Mouse (Mus musculus) granulocyte monocyte progenitor cell, adult 5-6 weeks (primary cell): ENCODE results near the gene Gm10118. TPM values are rescaled to one million over a fixed set of nuclear protein-coding genes. Genes with fewer than 3 reads are reported as not detected.

ENCODE experiments used
- ATAC-seq: replicated peaks from 2 replicates; pipeline ENCODE4 v1.8.0; 2016; ENCODE audit warnings: mild to moderate bottlenecking, moderate TSS enrichment, inconsistent platforms; ENCODE audit not compliant: poor library complexity, severe bottlenecking
- total RNA-seq, 2 experiments: library from RNA; stranded (forward) in 1 of 2; stranded (reverse) in 1 of 2; fragments of 200-712, 200-1000 nt in 1 of 2; fragments of >200 nt in 1 of 2; fragmentation: Nextera tagmentation in 1 of 2; gene quantifications; 2 replicates each; pipeline ENCODE4 v1.2.3; 2014 to 2017

Gene Gm10118
- total RNA-seq (2014; fragmentation: Nextera tagmentation) (not detected in 2 replicates), total RNA-seq (2017) (not detected in 2 replicates)

DNA sequence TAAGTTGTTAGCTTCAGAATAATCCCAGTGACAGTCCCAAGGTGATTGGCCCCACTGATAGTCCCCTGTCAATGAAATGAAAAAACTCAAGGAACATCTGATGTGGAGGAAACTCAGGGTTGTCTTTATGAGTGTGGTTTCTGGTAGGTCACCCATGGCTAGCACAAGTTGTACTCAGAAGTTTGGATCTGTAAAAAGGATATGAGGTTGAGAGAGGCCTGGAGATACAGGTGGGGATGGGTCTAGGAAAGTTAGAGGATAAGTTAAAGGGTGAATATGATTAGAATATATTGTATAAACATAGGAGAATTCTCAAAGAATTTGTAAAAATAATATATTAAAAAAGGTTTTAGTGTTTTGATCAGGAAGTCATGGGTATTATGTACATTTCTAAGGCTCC is at the start of gene Gm10118:
Gm10118 (minus strand) TSS at position 101 of the 400 bp plus-strand sequence.
- no peak for ATAC-seq

DNA sequence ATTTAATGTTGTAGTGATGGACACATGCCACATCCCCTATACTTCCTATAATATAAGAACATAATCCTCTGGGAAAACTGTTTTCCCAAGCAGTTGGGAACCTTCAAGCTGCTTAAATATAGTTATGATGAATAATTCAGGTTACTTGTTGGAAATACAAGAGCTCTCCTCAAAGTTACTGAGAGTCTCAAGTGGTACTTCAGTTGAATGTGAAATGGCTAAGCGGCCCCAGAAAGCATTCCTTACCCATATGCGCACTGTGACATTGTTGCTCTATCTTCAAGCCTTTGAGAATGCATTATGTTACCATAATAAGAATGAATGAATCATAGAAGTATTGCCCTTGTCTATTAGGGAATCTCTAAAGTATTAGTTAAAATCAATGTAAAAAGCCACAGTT is 45.1 kb upstream of the Gm10118 start:
- ATAC-seq = no peak

DNA sequence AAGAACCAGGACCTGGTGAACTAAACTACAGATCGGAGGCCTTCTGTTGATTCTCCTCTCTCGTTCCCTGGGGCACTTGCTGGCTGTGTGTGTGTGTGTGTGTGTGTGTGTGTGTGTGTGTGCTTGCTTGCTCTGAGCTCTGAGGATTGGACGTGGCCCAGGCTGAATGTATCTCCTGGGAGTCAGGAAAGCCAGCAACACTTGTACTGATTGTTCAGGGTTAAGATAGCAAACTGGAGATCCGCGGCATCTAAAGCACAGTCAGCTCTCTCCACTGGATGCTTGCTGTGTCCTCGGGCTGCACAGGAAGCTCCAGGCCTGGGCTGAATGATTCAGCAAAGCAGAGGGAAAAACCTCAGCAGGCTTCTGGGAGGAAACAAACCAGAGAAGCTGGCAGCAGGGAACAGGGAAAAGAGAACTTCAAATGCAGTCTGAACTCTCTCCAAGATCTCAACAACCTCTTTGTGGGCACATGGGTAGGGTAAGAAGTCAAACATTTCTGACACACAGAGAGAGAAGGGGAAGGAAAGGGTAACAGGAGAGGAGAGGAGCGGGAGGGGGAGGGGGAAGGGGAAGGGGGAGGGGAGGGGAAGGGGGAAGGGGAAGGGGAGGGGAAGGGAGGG is 27.2 kb upstream of the Gm10118 start:
- no peak for ATAC-seq

DNA sequence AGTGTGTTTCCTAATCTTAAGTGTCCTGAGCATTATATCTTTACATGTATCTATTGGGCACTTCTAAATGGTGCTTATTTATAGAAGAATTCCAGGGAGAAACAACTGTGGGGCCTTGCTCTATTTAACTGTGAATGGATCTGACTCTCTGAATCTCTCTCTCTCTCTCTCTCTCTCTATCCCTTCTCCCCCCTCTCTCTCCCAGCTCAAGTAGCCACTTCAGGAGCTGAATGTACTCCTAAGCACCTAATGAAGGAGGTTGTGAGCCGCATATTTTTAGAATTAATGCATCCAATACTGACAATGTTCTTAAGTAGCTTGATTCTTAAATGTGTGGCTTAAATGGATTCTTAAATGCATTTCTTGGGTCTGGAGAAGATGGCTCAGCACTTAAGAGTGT is 24.2 kb upstream of the Gm10118 start:
- no peak for ATAC-seq

DNA sequence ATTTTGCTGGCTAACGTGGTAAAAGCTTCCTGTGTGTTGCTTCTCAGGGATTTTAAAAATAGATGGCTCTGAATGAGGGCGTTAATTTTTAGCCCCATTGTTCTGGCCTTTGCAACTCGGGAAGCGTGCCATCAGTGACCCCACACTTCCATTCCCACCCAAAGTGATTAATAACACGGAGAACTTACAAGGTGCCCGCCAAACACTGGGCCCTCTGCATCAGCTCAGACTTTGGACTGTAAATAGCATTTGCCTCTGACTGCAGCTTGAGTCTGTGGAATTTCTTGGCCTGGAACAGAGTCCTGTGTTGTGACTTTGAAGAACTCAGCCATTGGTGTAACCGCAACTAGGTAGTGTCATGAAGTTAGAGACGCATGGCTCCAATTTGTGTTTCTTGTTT is 23.6 kb upstream of the Gm10118 start:
- ATAC-seq = no peak

DNA sequence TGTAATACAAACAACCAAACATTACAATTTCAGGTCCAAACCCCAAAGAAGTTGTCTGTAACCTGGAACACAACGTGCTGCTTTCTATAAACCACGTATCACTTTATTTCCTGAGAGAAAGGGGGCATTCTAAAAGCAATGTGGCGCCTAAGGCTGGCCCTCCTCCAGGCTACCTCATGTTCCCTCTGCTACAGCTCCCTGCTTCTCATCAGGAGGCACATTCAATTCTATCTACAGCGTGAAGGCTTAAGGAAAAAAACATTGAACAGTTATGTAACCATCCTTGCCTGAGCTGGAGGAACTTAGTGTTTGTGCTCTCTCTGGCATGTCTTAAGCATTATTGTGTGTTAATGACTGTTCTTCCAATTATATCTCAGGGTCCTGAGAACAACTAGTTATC is 20.0 kb upstream of the Gm10118 start:
- no peak for ATAC-seq

DNA sequence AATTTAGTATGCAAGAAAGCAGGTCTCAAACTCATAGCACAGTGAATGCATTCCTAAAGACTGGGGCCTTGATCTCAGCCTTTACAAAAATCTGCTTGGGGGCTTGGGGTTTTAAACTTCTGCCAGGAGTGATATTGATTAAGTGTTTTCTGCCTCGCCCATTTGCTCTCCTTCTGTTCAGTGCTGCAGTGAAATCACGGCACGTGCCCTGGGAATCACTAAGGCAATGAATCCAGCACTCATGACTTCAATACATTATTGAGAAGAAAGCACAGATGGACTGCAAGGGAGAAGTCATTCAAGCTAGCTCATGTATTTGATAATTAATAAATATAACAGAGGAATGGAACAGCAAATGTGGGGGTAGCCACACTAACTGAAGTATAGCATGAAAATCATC is 18.3 kb upstream of the Gm10118 start:
- no peak for ATAC-seq

DNA sequence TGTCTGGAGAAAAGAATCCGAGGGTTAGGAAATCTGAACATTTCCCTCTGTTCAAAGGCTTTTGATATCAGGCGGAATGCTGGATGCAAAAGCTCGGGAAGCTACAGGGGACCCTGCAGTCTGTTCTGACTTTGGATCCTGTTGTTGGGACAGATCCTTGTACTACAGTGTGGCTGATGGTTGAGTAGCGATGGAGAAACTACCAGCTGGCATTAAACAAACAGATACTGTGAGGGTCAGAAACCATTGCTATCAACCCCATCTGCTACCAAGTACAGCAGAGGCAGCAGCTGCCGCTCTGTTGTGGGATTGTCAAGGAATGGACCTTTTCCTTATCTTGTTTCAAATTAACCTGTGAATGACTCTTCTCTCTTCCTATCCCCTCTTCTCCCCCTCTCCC is 6.7 kb upstream of the Gm10118 start:
- ATAC-seq = no peak

DNA sequence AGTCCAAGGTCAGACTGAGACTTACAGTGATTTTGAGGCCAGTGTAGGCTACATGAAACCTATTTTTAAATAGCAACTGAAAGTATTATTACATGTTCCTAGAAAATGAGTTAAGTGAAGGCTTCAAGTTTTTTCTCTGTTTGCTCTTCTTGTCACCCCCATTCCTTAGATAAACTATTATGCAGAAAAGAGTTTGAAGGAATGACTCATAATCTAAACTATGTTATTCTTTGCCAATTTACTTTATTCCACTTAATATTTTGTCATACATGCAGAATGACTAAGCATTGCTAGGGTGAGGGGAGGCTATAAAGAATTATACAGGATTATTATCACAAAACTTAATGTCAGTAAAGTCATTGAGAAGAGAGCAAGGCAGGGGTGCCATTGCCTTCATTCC is 18.4 kb downstream of the Gm10118 start:
- no peak for ATAC-seq

DNA sequence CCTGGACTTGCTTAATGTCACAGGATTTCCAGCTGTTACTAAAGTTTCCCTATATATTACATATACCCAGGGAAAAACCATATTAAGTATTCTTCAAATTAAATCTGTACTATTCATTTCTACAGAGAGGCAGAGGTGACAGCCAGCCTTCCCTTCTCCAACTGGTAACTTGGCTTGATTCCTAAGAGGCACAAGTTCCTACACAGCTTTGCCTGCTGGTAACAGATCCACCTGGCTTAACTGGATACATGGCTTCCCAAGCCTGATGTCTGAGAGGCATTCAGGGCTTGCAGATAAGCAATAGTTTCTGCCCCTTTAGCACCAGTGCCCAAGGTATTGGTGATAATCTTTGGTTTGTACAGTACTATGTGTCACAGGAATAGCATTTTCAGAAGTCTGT is 27.3 kb downstream of the Gm10118 start:
- no peak for ATAC-seq

DNA sequence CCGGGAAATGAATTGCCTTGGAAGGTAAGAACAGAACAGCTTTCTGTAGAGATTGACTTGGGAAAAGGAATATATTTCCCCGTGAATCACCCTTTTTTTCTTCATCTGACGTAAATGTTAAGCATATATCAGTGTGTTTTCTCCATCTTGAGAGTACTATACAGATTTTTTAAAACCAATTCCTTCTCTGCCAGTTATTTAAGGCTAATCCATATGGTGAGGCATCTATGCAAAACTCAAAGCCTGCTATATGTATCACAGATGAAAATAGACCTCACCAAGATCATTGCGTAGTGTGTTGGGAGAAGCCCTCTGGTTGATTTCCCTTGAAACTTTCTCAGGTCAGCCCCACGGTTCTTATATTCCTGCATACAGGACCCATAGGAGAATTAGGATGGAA is 32.6 kb downstream of the Gm10118 start:
- ATAC-seq = no peak

DNA sequence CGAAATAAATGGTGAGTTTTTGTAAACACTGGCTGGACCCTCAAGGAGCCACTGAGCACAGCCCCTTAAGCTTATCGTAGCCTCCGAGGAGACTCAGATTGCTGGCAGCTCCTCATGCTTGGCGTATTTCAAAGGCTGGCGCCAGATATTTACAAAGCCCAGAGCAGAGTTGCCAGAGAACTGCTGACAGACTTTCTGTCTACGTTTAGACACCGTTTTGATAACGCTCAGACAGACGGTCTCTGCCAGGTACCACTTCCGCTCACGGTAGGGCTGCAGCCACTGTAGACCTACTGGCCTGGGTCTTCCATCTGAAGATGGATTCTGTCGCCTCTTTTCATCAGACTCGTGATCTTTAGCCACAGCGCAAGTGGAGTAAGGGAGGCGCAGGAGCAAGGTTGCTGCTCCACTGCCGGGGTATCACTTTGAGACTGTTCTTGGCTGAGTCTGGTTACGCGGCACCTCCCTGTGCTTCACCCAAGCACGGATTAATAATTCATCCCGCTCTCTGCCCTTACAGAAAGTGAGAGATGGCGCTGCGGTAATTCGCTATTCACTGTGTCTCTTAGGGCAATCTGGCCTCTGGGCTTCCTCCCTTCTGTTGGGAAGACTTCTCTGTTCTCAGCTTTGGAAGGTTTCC is 40.7 kb downstream of the Gm10118 start:
- no peak for ATAC-seq

DNA sequence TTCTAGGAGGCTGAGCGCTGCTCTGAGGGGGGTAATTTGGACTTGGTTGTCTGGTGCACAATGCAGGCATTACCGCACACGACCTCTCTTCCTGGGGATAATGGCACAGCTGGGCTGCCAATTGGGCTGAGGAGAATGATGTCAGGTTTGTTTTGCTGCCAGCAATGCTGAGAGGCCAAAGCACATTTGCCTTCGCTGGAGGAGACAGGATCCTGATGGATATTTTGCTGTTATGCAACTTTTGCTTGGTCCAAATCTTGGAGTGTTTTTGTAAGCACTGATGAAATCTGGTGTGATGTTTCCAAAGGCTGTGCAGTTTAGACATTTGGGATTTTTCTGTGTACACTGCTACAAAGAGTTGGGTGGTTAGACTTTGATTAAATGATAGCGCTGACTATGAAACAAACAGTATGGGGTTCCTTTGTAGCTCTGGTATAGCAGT is 46.8 kb downstream of the Gm10118 start:
- no peak for ATAC-seq

Other genes starting within 250 kb of the Gm10118 start
- not detected in 2 replicates for gene Lrrtm3, start 162.8 kb upstream of the Gm10118 start, total RNA-seq (2014; fragmentation: Nextera tagmentation)
- gene Lrrtm3, start 162.8 kb upstream of the Gm10118 start, total RNA-seq (2017) = not detected in 2 replicates